Mouse (Mus musculus) olfactory bulb, adult 2 months (tissue): Measurements from ENCODE around the gene Rnf220.

Source experiments
- CTCF ChIP-seq: fragments of 200-500 bp; IDR thresholded peaks from 2 replicates; pipeline ENCODE4 v1.5.1; 2012; ENCODE audit warnings: low read depth, mild to moderate bottlenecking, low read length, moderate library complexity; ENCODE audit not compliant: insufficient read depth
- POLR2A ChIP-seq: fragments of 200-500 bp; IDR thresholded peaks from 2 replicates; pipeline ENCODE4 v1.6.1; 2012; ENCODE audit warnings: mild to moderate bottlenecking, low read depth, low read length, moderate library complexity; ENCODE audit not compliant: insufficient read depth

GRCm38 (mm10) chr4:117379803-117380557 lies 116.9 kb downstream of the Rnf220 start:
- no peak for TF ChIP-seq CTCF
- TF ChIP-seq POLR2A = no peak
